In genomic region chr9:72475511-72475910, GRCm38 (mm10) we compare ENCODE assay signal across 18 mouse cellular contexts. TPM values are rescaled to one million over a fixed set of nuclear protein-coding genes. Genes with fewer than 3 reads are reported as not detected.
A peak's percentile ranks its signal among the peaks of the same experiment; 100 is the strongest.
DNase-seq lines count a peak whose midpoint lies in the region; ATAC-seq and TF ChIP-seq lines count a peak whose summit lies in the region.
"Had no signal": no experiment of that assay in that cellular context is flagged by ENCODE, and none has a peak within 500 bp of the region (broad histone marks: within the 10 kb centered on the region; RNA-seq: fewer than 3 reads in every experiment).

No protein-coding gene starts in this region.

- no peak overlapping the region for H3K4me2 ChIP-seq in midbrain, postnatal 0 days (ENCODE audit: low read depth, low read length, poor library complexity, severe bottlenecking)
- H3K4me2 ChIP-seq: embryonic facial prominence, embryonic 13.5 days; heart, embryonic 12.5 days; kidney, embryonic 15.5 days; midbrain, embryonic 15.5 days had no signal

- no peaks in the 10 kb centered on the region for H3K9me3 ChIP-seq in midbrain, postnatal 0 days (ENCODE audit: low read length)
- H3K9me3 ChIP-seq: embryonic facial prominence, embryonic 13.5 days; heart, embryonic 12.5 days; kidney, embryonic 15.5 days; midbrain, embryonic 15.5 days had no signal

- H3K4me1 ChIP-seq in midbrain, postnatal 0 days (ENCODE audit: insufficient read depth, low read length): no peaks in the 10 kb centered on the region
- H3K4me1 ChIP-seq: embryonic facial prominence, embryonic 13.5 days; heart, embryonic 12.5 days; kidney, embryonic 15.5 days; midbrain, embryonic 15.5 days had no signal

- H3K36me3 ChIP-seq in midbrain, postnatal 0 days (ENCODE audit: insufficient read depth, low read length): peaks cover 21% of the 10 kb centered on the region; the same call in 1 of the 2 replicates

- intact Hi-C loops in left cerebral cortex, postnatal 14 days (cut with DNase I): no loop called here

- H3K27ac ChIP-seq in midbrain, postnatal 0 days (ENCODE audit: low read depth, low read length): no peak overlapping the region
- H3K27ac ChIP-seq: embryonic facial prominence, embryonic 13.5 days; kidney, embryonic 15.5 days; liver, embryonic 14.5 days; midbrain, embryonic 15.5 days; stomach, postnatal 0 days had no signal

- 94% methylated on average over 9 of the region's 9 CpGs for WGBS in midbrain, postnatal 0 days

- DNase-seq in layer of hippocampus, adult 11-12 months (ENCODE audit: low spot score): peak; percentile 52
- DNase-seq in layer of hippocampus, adult 9-10 months (ENCODE audit: low spot score): no peak
- peak; percentile 42 to 70 for DNase-seq in layer of hippocampus, adult 8-10 months (ENCODE audit: low spot score in 2 of 2)
- DNase-seq in left cerebral cortex, postnatal 14 days (ENCODE audit: low spot score in 2 of 2): peak; percentile 34 to 48
- peak; percentile 56 for DNase-seq in right cerebral cortex, postnatal 25 days
- no peak for DNase-seq in testis, postnatal 10 days (ENCODE audit: low spot score)
- no peak for DNase-seq in midbrain, postnatal 0 days (ENCODE audit: low spot score)
- no peak for DNase-seq in spleen, adult 12 weeks (ENCODE audit: low spot score)
- DNase-seq: gastrocnemius, postnatal 36 days; heart, postnatal 36 days; thymus, postnatal 25 days had no signal

- no peak for TF ChIP-seq CTCF in midbrain, postnatal 0 days (IDR thresholded peaks at IDR 0.05)

- no peak overlapping the region for H3K4me3 ChIP-seq in midbrain, postnatal 0 days (ENCODE audit: low read depth, low read length)
- H3K4me3 ChIP-seq: embryonic facial prominence, embryonic 13.5 days; heart, embryonic 12.5 days; kidney, embryonic 15.5 days; midbrain, embryonic 15.5 days had no signal

- no peaks in the 10 kb centered on the region for H3K27me3 ChIP-seq in midbrain, postnatal 0 days (ENCODE audit: insufficient read depth, low read length)
- H3K27me3 ChIP-seq: embryonic facial prominence, embryonic 13.5 days; heart, embryonic 12.5 days; kidney, embryonic 15.5 days; midbrain, embryonic 15.5 days had no signal

- ATAC-seq in midbrain, postnatal 0 days (ENCODE audit: low FRiP score): no peak
- ATAC-seq: lung, postnatal 0 days; midbrain, embryonic 15.5 days had no signal

- no peak overlapping the region for H3K9ac ChIP-seq in midbrain, postnatal 0 days (replicated peaks; ENCODE audit: low read length, poor library complexity, severe bottlenecking)
- H3K9ac ChIP-seq: embryonic facial prominence, embryonic 13.5 days; heart, embryonic 12.5 days; kidney, embryonic 15.5 days; liver, embryonic 14.5 days; midbrain, embryonic 15.5 days had no signal

RNA-seq across cellular contexts. Expression of gene Tex9, which starts 16.5 kb away (rescaled TPM):
- 10 to 100 TPM in 2 of 4 experiments, 1 to 10 TPM in 2; 6.8 to 13.8 (median 10.4) TPM for total RNA-seq in layer of hippocampus, adult 8-10 months (2022)
- total RNA-seq in left cerebral cortex, postnatal 14 days (2021): 10 to 100 TPM in 1 of 2 experiments, 1 to 10 TPM in 1; 9.8 to 10.5 TPM
- total RNA-seq in midbrain, postnatal 0 days (2014; rRNA removed): 21.1 and 25.4 TPM in 2 replicates
- polyA plus RNA-seq in midbrain, postnatal 0 days (2015; fragmentation: Nextera tagmentation; extraction: Ambion mirVana): 35.9 and 44.0 TPM in 2 replicates

RNA-seq across cellular contexts. Expression of gene Mns1, which starts 37.7 kb away (rescaled TPM):
- 1 to 10 TPM; 1.1 to 2.0 (median 1.6) TPM for total RNA-seq in layer of hippocampus, adult 8-10 months (2022)
- 1 to 10 TPM; 1.1 TPM for total RNA-seq in left cerebral cortex, postnatal 14 days (2021)
- total RNA-seq in midbrain, postnatal 0 days (2014; rRNA removed): 1.1 and 3.1 TPM in 2 replicates
- polyA plus RNA-seq in midbrain, postnatal 0 days (2015; fragmentation: Nextera tagmentation; extraction: Ambion mirVana): 2.6 and 3.1 TPM in 2 replicates

RNA-seq across cellular contexts. Expression of gene Rfx7, which starts 56.5 kb away (rescaled TPM):
- 10 to 100 TPM; 23.1 to 29.5 (median 24.4) TPM for total RNA-seq in layer of hippocampus, adult 8-10 months (2022)
- total RNA-seq in left cerebral cortex, postnatal 14 days (2021): 10 to 100 TPM; 28.6 to 29.5 TPM
- total RNA-seq in midbrain, postnatal 0 days (2014; rRNA removed): 41.5 and 48.2 TPM in 2 replicates
- polyA plus RNA-seq in midbrain, postnatal 0 days (2015; fragmentation: Nextera tagmentation; extraction: Ambion mirVana): 9.3 and 12.2 TPM in 2 replicates

Comparison
In these comparisons a context has a peak if more than half of its experiments do, and no peak if none do; other contexts are left out.
1. DNase-seq: peak in layer of hippocampus, adult 11-12 months (single experiment), layer of hippocampus, adult 8-10 months (2 of 2), left cerebral cortex, postnatal 14 days (2 of 2) and right cerebral cortex, postnatal 25 days (single experiment); none in layer of hippocampus, adult 9-10 months (single experiment), testis, postnatal 10 days (single experiment), midbrain, postnatal 0 days (single experiment) and spleen, adult 12 weeks (single experiment).